8 mouse cellular contexts compared by ENCODE assay signal in genomic region chr14:25479841-25480252, GRCm38 (mm10). TPM values are rescaled to one million over a fixed set of nuclear protein-coding genes. Genes with fewer than 3 reads are reported as not detected.
A peak's percentile ranks its signal among the peaks of the same experiment; 100 is the strongest.
DNase-seq lines count a peak whose midpoint lies in the region; TF ChIP-seq lines count a peak whose summit lies in the region.

No protein-coding gene starts in this region.

- no peak overlapping the region for H3K4me3 ChIP-seq in cerebellum, adult 2 months (replicated peaks; ENCODE audit: insufficient read depth, low read depth, low read length)

- 28% methylated on average over 3 of the region's 3 CpGs for WGBS in cerebellum, adult 2 months

- H3K27me3 ChIP-seq in cerebellum, adult 2 months (ENCODE audit: control insufficient read depth, insufficient read depth, low read length): no peaks in the 10 kb centered on the region

- peaks cover 82% of the 10 kb centered on the region for H3K4me1 ChIP-seq in cerebellum, adult 2 months (ENCODE audit: control insufficient read depth, insufficient read depth, low read length)

- no peak for DNase-seq in cerebellum, adult 2 months
- DNase-seq in cerebellum, postnatal 14 days: no peak
- DNase-seq in adrenal gland, postnatal 10 days: peak; percentile 70
- DNase-seq in heart, postnatal 10 days: peak; percentile 55 to 56
- peak; percentile 66 for DNase-seq in lung, postnatal 10 days
- DNase-seq in embryo, embryonic 11 days: no peak
- no peak for DNase-seq in thymus, adult 18-20 months
- no peak for DNase-seq in frontal cortex, postnatal 25 days (ENCODE audit: low spot score in 2 of 2)

- intact Hi-C loops in heart, postnatal 10 days (cut with DNase I): loop anchor here (2.0 kb wide), 1 partner anchor 19 kb away; no protein-coding TSS in a partner anchor

- no peak for TF ChIP-seq CTCF in cerebellum, adult 2 months (IDR thresholded peaks at IDR 0.05; ENCODE audit: borderline replicate concordance, insufficient read depth, low read depth, low read length)

- no peak for TF ChIP-seq POLR2A in cerebellum, adult 2 months (IDR thresholded peaks at IDR 0.05; ENCODE audit: borderline replicate concordance, insufficient read depth, low read length)

- peak overlapping the region; percentile 65 for H3K27ac ChIP-seq in cerebellum, adult 2 months (ENCODE audit: insufficient read depth, low read length)

RNA-seq across cellular contexts. Expression of gene Zmiz1, which starts 20.9 kb away (rescaled TPM):
- 63.7 and 72.5 TPM in 2 replicates for polyA plus RNA-seq in cerebellum, adult 2 months (2012; rRNA removed)
- total RNA-seq in adrenal gland, postnatal 10 days (2021): 10 to 100 TPM; 63.8 to 73.3 TPM
- 10 to 100 TPM; 70.9 to 72.0 TPM for total RNA-seq in heart, postnatal 10 days (2021)

Comparison
In these comparisons a context has a peak if more than half of its experiments do, and no peak if none do; other contexts are left out.
1. DNase-seq: peak in adrenal gland, postnatal 10 days (single experiment), heart, postnatal 10 days (2 of 2) and lung, postnatal 10 days (single experiment); none in cerebellum, adult 2 months (0 of 2), cerebellum, postnatal 14 days (0 of 2), embryo, embryonic 11 days (single experiment), thymus, adult 18-20 months (0 of 2) and frontal cortex, postnatal 25 days (0 of 2).